Comparison of ENCODE assay signal across 1 mouse cellular context in genomic region chr10:75827668-75828360, GRCm38 (mm10).
TF ChIP-seq lines count a peak whose summit lies in the region.

No protein-coding gene starts in this region.

TF ChIP-seq in MEL, 35 proteins besides CTCF, POLR2A, EP300 and RAD21:
- TF ChIP-seq USF2 (IDR thresholded peaks at IDR 0.05; ENCODE audit: borderline replicate concordance in 1 of 2, insufficient read depth in 1 of 2, low read depth in 1 of 2, low read length in 2 of 2) = no peak
- TF ChIP-seq CHD1 (IDR thresholded peaks at IDR 0.05; ENCODE audit: low read depth, low read length) = no peak
- no peak for TF ChIP-seq GABPA (IDR thresholded peaks at IDR 0.05; ENCODE audit: low read depth, low read length)
- peak; percentile 34; the same call in 1 of the 2 replicates for TF ChIP-seq NELFE (IDR thresholded peaks at IDR 0.05; ENCODE audit: low read depth, low read length)
- TF ChIP-seq ZC3H11A (IDR thresholded peaks at IDR 0.05; ENCODE audit: low read depth, low read length) = no peak
- no peak for TF ChIP-seq HCFC1 (IDR thresholded peaks at IDR 0.05; ENCODE audit: low read depth, low read length)
- no peak for TF ChIP-seq TBP (IDR thresholded peaks at IDR 0.05; ENCODE audit: low read depth, low read length)
- no peak for TF ChIP-seq MAZ (IDR thresholded peaks at IDR 0.05; ENCODE audit: low read depth, low read length)
- no peak for TF ChIP-seq BHLHE40 (IDR thresholded peaks at IDR 0.05; ENCODE audit: borderline replicate concordance, low read depth, low read length)
- no peak for TF ChIP-seq USF1 (IDR thresholded peaks at IDR 0.05; ENCODE audit: low read depth, low read length)
- no peak for TF ChIP-seq POLR2AphosphoS5 (IDR thresholded peaks at IDR 0.05; ENCODE audit: borderline replicate concordance, low read depth, low read length)
- TF ChIP-seq SMC3 (IDR thresholded peaks at IDR 0.05; ENCODE audit: low read depth, low read length) = no peak
- TF ChIP-seq MEF2A (IDR thresholded peaks at IDR 0.05; ENCODE audit: extremely low read depth, insufficient replicate concordance, low read depth, low read length, poor library complexity, severe bottlenecking) = no peak
- TF ChIP-seq CHD2 (IDR thresholded peaks at IDR 0.05; ENCODE audit: low read length) = no peak
- no peak for TF ChIP-seq MAFK (IDR thresholded peaks at IDR 0.05; ENCODE audit: borderline replicate concordance, low read depth, low read length)
- TF ChIP-seq E2F4 (IDR thresholded peaks at IDR 0.05; ENCODE audit: borderline replicate concordance, low read depth, low read length) = no peak
- no peak for TF ChIP-seq ZMIZ1 (IDR thresholded peaks at IDR 0.05; ENCODE audit: low read depth, low read length)
- peak; percentile 64; the same call in 1 of the 2 replicates for TF ChIP-seq RCOR1 (IDR thresholded peaks at IDR 0.05; ENCODE audit: low read depth, low read length)
- TF ChIP-seq JUND (IDR thresholded peaks at IDR 0.05; ENCODE audit: low read depth, low read length) = peak; percentile 57; the same call in 1 of the 2 replicates
- TF ChIP-seq GATA1 (IDR thresholded peaks at IDR 0.05; ENCODE audit: low read depth, low read length) = no peak
- TF ChIP-seq MYB (IDR thresholded peaks at IDR 0.05; ENCODE audit: low read depth, low read length) = no peak
- TF ChIP-seq ELF1 (IDR thresholded peaks at IDR 0.05; ENCODE audit: low read depth, low read length) = peak; percentile 41; the same call in 1 of the 2 replicates
- TF ChIP-seq TCF12 (IDR thresholded peaks at IDR 0.05; ENCODE audit: low read depth, low read length) = peak; percentile 47; the same call in 1 of the 2 replicates
- 0 out of 2 replicates have a peak, but pooled peaks have one; percentile 46 for TF ChIP-seq MYC (IDR thresholded peaks at IDR 0.05; ENCODE audit: low read depth, low read length)
- no peak for TF ChIP-seq UBTF (IDR thresholded peaks at IDR 0.05; ENCODE audit: borderline replicate concordance, insufficient read depth, low read depth, low read length)
- peak; percentile 65 for TF ChIP-seq ETS1 (IDR thresholded peaks at IDR 0.05; ENCODE audit: low read depth, low read length)
- TF ChIP-seq NRF1 (IDR thresholded peaks at IDR 0.05; ENCODE audit: insufficient read depth, low read depth, low read length, poor library complexity, severe bottlenecking) = no peak
- TF ChIP-seq POLR2AphosphoS2 (IDR thresholded peaks at IDR 0.05; ENCODE audit: low read length) = no peak
- no peak for TF ChIP-seq ZNF384 (IDR thresholded peaks at IDR 0.05; ENCODE audit: low read depth, low read length)
- no peak; the same call in none of the 2 replicates for TF ChIP-seq TAL1 (IDR thresholded peaks at IDR 0.05; ENCODE audit: low read length)
- TF ChIP-seq KAT2A (conservative IDR thresholded peaks at IDR 0.05; ENCODE audit: low read depth, low read length) = no peak
- TF ChIP-seq SIN3A (IDR thresholded peaks at IDR 0.05; ENCODE audit: low read length) = peak; percentile 55
- peak; percentile 62; the same call in 1 of the 2 replicates for TF ChIP-seq MXI1 (IDR thresholded peaks at IDR 0.05; ENCODE audit: low read depth, low read length)
- 0 out of 2 replicates have a peak, but pooled peaks have one; percentile 42 for TF ChIP-seq MAX (IDR thresholded peaks at IDR 0.05; ENCODE audit: low read length)
- no peak for TF ChIP-seq ZKSCAN1 (IDR thresholded peaks at IDR 0.05; ENCODE audit: low read depth, low read length)
TF ChIP-seq in MEL: peak in this region for 10.
